Mouse (Mus musculus) liver, embryonic 14.5 days (tissue): Measurements from ENCODE around the gene Cdc27. TPM values are rescaled to one million over a fixed set of nuclear protein-coding genes. Genes with fewer than 3 reads are reported as not detected.

Experiments used
- ATAC-seq: fragments of 200-750 bp; cut with Nextera tagmentation; 2 replicates; pipeline ENCODE4 v1.8.0; 2017; ENCODE audit warnings: moderate number of reproducible peaks, mild to moderate bottlenecking, moderate library complexity; ENCODE audit not compliant: insufficient read depth
- DNase-seq, 3 experiments: peaks; one replicate each; pipeline ENCODE4 v3.0.0-alpha.2; 2012 to 2013; ENCODE audit warnings: low read depth in 3 of 3, low spot score in 3 of 3
- H3K27ac ChIP-seq: fragments of 300-500 bp; sonication (generic); 2 replicates; pipeline ENCODE4 v1.5.1; 2014; ENCODE audit warnings: moderate library complexity, mild to moderate bottlenecking, control low read depth, inconsistent platforms
- H3K27me3 ChIP-seq: fragments of 300-500 bp; sonication (generic); 2 replicates; pipeline ENCODE4 v1.6.1; 2014; ENCODE audit warnings: mild to moderate bottlenecking, low read length, moderate library complexity; ENCODE audit not compliant: control insufficient read depth, insufficient read depth
- H3K36me3 ChIP-seq: fragments of 300-500 bp; sonication (generic); replicated peaks from 2 replicates; pipeline ENCODE4 v1.6.1; 2014; ENCODE audit warnings: low read depth; ENCODE audit not compliant: control insufficient read depth, insufficient read depth
- H3K4me1 ChIP-seq, 2 experiments: fragments of 200-500 bp in 1 of 2; fragments of 300-500 bp in 1 of 2; sonication (generic) in 1 of 2; replicated peaks; 2 replicates each; pipeline ENCODE4 v1.6.1; 2012 to 2014; ENCODE audit warnings: antibody characterized with exemption in 1 of 2, inconsistent platforms in 1 of 2, low read length in 1 of 2; ENCODE audit not compliant: control insufficient read depth in 2 of 2, insufficient read depth in 2 of 2
- H3K4me2 ChIP-seq: fragments of 300-500 bp; sonication (generic); 2 replicates; pipeline ENCODE4 v1.6.1; 2014; ENCODE audit warnings: low read depth, mild to moderate bottlenecking, control low read depth, moderate library complexity
- H3K4me3 ChIP-seq, 2 experiments: fragments of 200-500 bp in 1 of 2; fragments of 300-500 bp in 1 of 2; sonication (generic) in 1 of 2; 2 replicates each; pipeline ENCODE4 v1.5.1; 2012 to 2014; ENCODE audit warnings: low read depth in 2 of 2, low read length in 2 of 2, mild to moderate bottlenecking in 2 of 2, control low read depth in 1 of 2, inconsistent platforms in 1 of 2, moderate library complexity in 1 of 2; ENCODE audit not compliant: insufficient read depth in 1 of 2
- H3K9ac ChIP-seq: fragments of 300-500 bp; sonication (generic); replicated peaks from 2 replicates; pipeline ENCODE4 v1.6.1; 2014; ENCODE audit warnings: mild to moderate bottlenecking, control low read depth, moderate library complexity
- H3K9me3 ChIP-seq: fragments of 300-500 bp; sonication (generic); 2 replicates; pipeline ENCODE4 v1.6.1; 2016; ENCODE audit warnings: low read length, mixed read lengths; ENCODE audit not compliant: control insufficient read depth
- CTCF ChIP-seq: IDR thresholded peaks from 2 replicates; pipeline ENCODE4 v1.5.1; 2016; ENCODE audit warnings: antibody characterized with exemption, low read depth, control low read depth
- EP300 ChIP-seq: IDR thresholded peaks from 2 replicates; pipeline ENCODE4 v1.6.1; 2016; ENCODE audit warnings: antibody characterized with exemption, low read depth
- WGBS: fragments of 180-500 bp; shearing (Covaris S2); extraction: QIAGEN DNeasy Blood & Tissue Kit; methylation state at CpG from one replicate; pipeline ENCODE4 v1.1.7; 2014; ENCODE audit not compliant: insufficient replicate concordance; 5-methylcytosine and 5-hydroxymethylcytosine counted together
- polyA plus RNA-seq, 2 experiments: library from polyadenylated mRNA; depleted of rRNA in 1 of 2; stranded (reverse) in 1 of 2; unstranded in 1 of 2; fragments of >200 nt; fragmentation: Nextera tagmentation in 1 of 2; extraction: Ambion mirVana in 1 of 2; gene quantifications; 2 replicates each; pipeline versions ENCODE4 v1.2.1 to v1.2.3; 2012 to 2014

Gene Cdc27
- polyA plus RNA-seq, 2 experiments: 12.1 to 20.0 TPM

- Histone ChIP-seq H3K27ac (no peak overlapping the region), H3K4me2 (no peak overlapping the region), H3K27me3 (no peaks in the 10 kb centered on the region), H3K9me3 (no peaks in the 10 kb centered on the region), H3K36me3 (no peaks in the 10 kb centered on the region), H3K4me1 (no peaks in the 10 kb centered on the region), H3K9ac (no peak overlapping the region), H3K4me3 (no peak overlapping the region)
- DNase-seq (no peak), ATAC-seq (no peak)
- WGBS: 55% methylated on average over 4 of the region's 4 CpGs
- TF ChIP-seq CTCF: no peak
- no peak for TF ChIP-seq EP300
These were observed 70.9 kb downstream of the Cdc27 start for GRCm38 (mm10) chr11:104479505-104479904.

- under 1% methylated on average over 19 of the region's 19 CpGs for WGBS
These were observed 81.0 kb downstream of the Cdc27 start for GRCm38 (mm10) chr11:104469371-104469835.

GRCm38 (mm10) chr11:104468751-104469268, 81.6 kb downstream of the Cdc27 start, which contains the start of gene Kansl1:
TSS of gene Kansl1 (minus strand) at chr11:104468861.
- Histone ChIP-seq H3K4me3 (peak within 1 kb of the TSS; percentile 87 to 99), H3K9me3 (no peaks in the 10 kb centered on the region), H3K9ac (peak within 1 kb of the TSS; percentile 94), H3K27me3 (no peaks in the 10 kb centered on the region), H3K27ac (peak within 1 kb of the TSS; percentile 35), H3K4me2 (peak within 1 kb of the TSS; percentile 84), H3K4me1 (peaks cover 2 to 11% of the 10 kb centered on the region in 2 experiments; a peak in 2 of 4 replicates), H3K36me3 (no peaks in the 10 kb centered on the region; the same call in 1 of the 2 replicates)
- ATAC-seq (peak; percentile 67), DNase-seq (no peak)
- TF ChIP-seq EP300: no peak
- no peak for TF ChIP-seq CTCF
- WGBS: under 1% methylated on average over 65 of the region's 69 CpGs

More at GRCm38 (mm10) chr11:104469371-104469835, 81.0 kb downstream of the Cdc27 start:
- no peaks in the 10 kb centered on the region for H3K27me3 ChIP-seq
- no peaks in the 10 kb centered on the region; the same call in 1 of the 2 replicates for H3K36me3 ChIP-seq
- H3K27ac ChIP-seq: no peak overlapping the region; the same call in 1 of the 2 replicates
- H3K4me3 ChIP-seq: peak overlapping the region; percentile 87 to 99
- H3K4me1 ChIP-seq: peaks cover 2 to 11% of the 10 kb centered on the region in 2 experiments; a peak in 2 of 4 replicates
- H3K9me3 ChIP-seq: no peaks in the 10 kb centered on the region
- DNase-seq: peak; percentile 80 to 81 (median 80)
- no peak for TF ChIP-seq CTCF
- no peak for TF ChIP-seq EP300
- ATAC-seq: peak; percentile 100
- peak overlapping the region; percentile 84 for H3K4me2 ChIP-seq
- H3K9ac ChIP-seq: peak overlapping the region; percentile 94

- WGBS: 52% methylated on average over 5 of the region's 5 CpGs
- Histone ChIP-seq H3K4me2 (peak overlapping the region; percentile 2; the same call in 1 of the 2 replicates), H3K9me3 (no peaks in the 10 kb centered on the region), H3K36me3 (no peaks in the 10 kb centered on the region; the same call in 1 of the 2 replicates), H3K27ac (no peak overlapping the region), H3K4me3 (no peak overlapping the region), H3K27me3 (no peaks in the 10 kb centered on the region), H3K4me1 (peaks cover 2 to 14% of the 10 kb centered on the region in 2 experiments; a peak in 3 of 4 replicates), H3K9ac (no peak overlapping the region)
- ATAC-seq (no peak), DNase-seq (peak in 2 of 3 experiments; percentile 43 to 46)
- TF ChIP-seq EP300 (no peak), CTCF (no peak)
These were observed 82.7 kb downstream of the Cdc27 start for GRCm38 (mm10) chr11:104467698-104468097.

GRCm38 (mm10) chr11:104461551-104461950, 88.9 kb downstream of the Cdc27 start:
- no peak overlapping the region for H3K4me3 ChIP-seq
- H3K4me1 ChIP-seq: peaks cover 0 to 3% of the 10 kb centered on the region in 2 experiments; a peak in 1 of 4 replicates
- H3K36me3 ChIP-seq: no peaks in the 10 kb centered on the region; the same call in 1 of the 2 replicates
- no peak overlapping the region for H3K9ac ChIP-seq
- H3K27ac ChIP-seq: no peak overlapping the region
- no peaks in the 10 kb centered on the region for H3K27me3 ChIP-seq
- no peak for TF ChIP-seq EP300
- TF ChIP-seq CTCF: peak; percentile 69
- H3K9me3 ChIP-seq: no peaks in the 10 kb centered on the region
- DNase-seq (peak; percentile 69 to 73 (median 70)), ATAC-seq (no peak)
- no peak overlapping the region for H3K4me2 ChIP-seq
